Mouse (Mus musculus) liver, postnatal 0 days (tissue): ENCODE measurements around the gene Syce1l.

Experiments
- CTCF ChIP-seq: sonication (generic); IDR thresholded peaks from 2 replicates; pipeline ENCODE4 v1.5.1; 2016; ENCODE audit warnings: antibody characterized with exemption, low read depth
- EP300 ChIP-seq: IDR thresholded peaks from 2 replicates; pipeline ENCODE4 v1.6.1; 2016; ENCODE audit warnings: antibody characterized with exemption, low read depth, mild to moderate bottlenecking

GRCm38 (mm10) chr8:113666714-113667432, 23.9 kb downstream of the Syce1l start:
- TF ChIP-seq EP300 (no peak), CTCF (no peak)
